8 mouse cellular contexts compared by ENCODE assay signal in genomic region chr10:80700732-80701131, GRCm38 (mm10). TPM values are rescaled to one million over a fixed set of nuclear protein-coding genes. Genes with fewer than 3 reads are reported as not detected.
DNase-seq lines count a peak whose midpoint lies in the region; ATAC-seq lines count a peak whose summit lies in the region.

No protein-coding gene starts in this region.

- peak overlapping the region; percentile 76; the same call in 1 of the 2 replicates for H3K9ac ChIP-seq in heart, embryonic 12.5 days
- peak overlapping the region; percentile 58; the same call in 1 of the 2 replicates for H3K9ac ChIP-seq in midbrain, embryonic 12.5 days (replicated peaks)

- H3K9me3 ChIP-seq in heart, embryonic 12.5 days (replicated peaks) = no peaks in the 10 kb centered on the region
- no peaks in the 10 kb centered on the region for H3K9me3 ChIP-seq in hindbrain, embryonic 10.5 days
- no peaks in the 10 kb centered on the region for H3K9me3 ChIP-seq in midbrain, embryonic 12.5 days

- DNase-seq in heart, postnatal 14 days = no peak
- peak; percentile 38 for DNase-seq in ES-CJ7 (ENCODE audit: low read depth, low spot score)
- no peak for DNase-seq in hindbrain, embryonic 10.5 days (ENCODE audit: low spot score)
- no peak for DNase-seq in gastrocnemius, postnatal 4 days (ENCODE audit: low spot score in 2 of 2)
- DNase-seq in gastrocnemius, postnatal 10 days = no peak
- no peak for DNase-seq in ovary, adult 18-20 months (ENCODE audit: low spot score)

- H3K36me3 ChIP-seq in heart, embryonic 12.5 days = peaks cover 9% of the 10 kb centered on the region
- peaks cover 25% of the 10 kb centered on the region for H3K36me3 ChIP-seq in hindbrain, embryonic 10.5 days
- H3K36me3 ChIP-seq in midbrain, embryonic 12.5 days = peaks cover 16% of the 10 kb centered on the region; the same call in 1 of the 2 replicates

- no peak for ATAC-seq in heart, embryonic 12.5 days (ENCODE audit: insufficient number of reproducible peaks, low FRiP score)
- ATAC-seq in midbrain, embryonic 12.5 days (ENCODE audit: low FRiP score, low read depth) = no peak

- intact Hi-C loops in heart, postnatal 14 days (cut with DNase I) = no loop called here

- H3K4me1 ChIP-seq in heart, embryonic 12.5 days (replicated peaks) = peaks cover 72% of the 10 kb centered on the region
- peaks cover 63% of the 10 kb centered on the region for H3K4me1 ChIP-seq in hindbrain, embryonic 10.5 days (replicated peaks)
- H3K4me1 ChIP-seq in midbrain, embryonic 12.5 days = peaks cover 30% of the 10 kb centered on the region

- H3K4me2 ChIP-seq in heart, embryonic 12.5 days = peak overlapping the region; percentile 92
- peak overlapping the region; percentile 66 for H3K4me2 ChIP-seq in midbrain, embryonic 12.5 days (replicated peaks)

- no peak overlapping the region for H3K27ac ChIP-seq in heart, embryonic 12.5 days (ENCODE audit: poor library complexity, severe bottlenecking)
- H3K27ac ChIP-seq in hindbrain, embryonic 10.5 days = peak overlapping the region; percentile 88
- no peak overlapping the region; the same call in 1 of the 2 replicates for H3K27ac ChIP-seq in midbrain, embryonic 12.5 days (replicated peaks)

- WGBS in heart, embryonic 12.5 days = 37% methylated on average over 4 of the region's 4 CpGs
- 46% methylated on average over 4 of the region's 4 CpGs for WGBS in hindbrain, embryonic 10.5 days
- WGBS in midbrain, embryonic 12.5 days = 49% methylated on average over 4 of the region's 4 CpGs

- H3K27me3 ChIP-seq in heart, embryonic 12.5 days (replicated peaks) = no peaks in the 10 kb centered on the region
- no peaks in the 10 kb centered on the region for H3K27me3 ChIP-seq in hindbrain, embryonic 10.5 days (ENCODE audit: insufficient read depth, poor library complexity, severe bottlenecking)
- no peaks in the 10 kb centered on the region for H3K27me3 ChIP-seq in midbrain, embryonic 12.5 days

- H3K4me3 ChIP-seq in heart, embryonic 12.5 days = peak overlapping the region; percentile 62
- H3K4me3 ChIP-seq in hindbrain, embryonic 10.5 days = peak overlapping the region; percentile 73
- H3K4me3 ChIP-seq in midbrain, embryonic 12.5 days = peak overlapping the region; percentile 60

RNA-seq across cellular contexts. Expression of gene Mob3a, which starts 1.0 kb away (rescaled TPM):
- 34.8 and 38.1 TPM in 2 replicates for polyA plus RNA-seq in heart, embryonic 12.5 days (2016; fragmentation: Nextera tagmentation; extraction: Ambion mirVana)
- 10 to 100 TPM in 1 of 2 experiments, 1 to 10 TPM in 1; 7.0 to 11.4 TPM for total RNA-seq in heart, postnatal 14 days (2021)
- 68.8 and 77.2 TPM in 2 replicates for polyA plus RNA-seq in hindbrain, embryonic 10.5 days (2016; fragmentation: Nextera tagmentation; extraction: Ambion mirVana)
- polyA plus RNA-seq in midbrain, embryonic 12.5 days (2016; fragmentation: Nextera tagmentation; extraction: Ambion mirVana) = 60.4 and 67.0 TPM in 2 replicates
- total RNA-seq in gastrocnemius, postnatal 4 days (2021) = 10 to 100 TPM; 24.0 to 25.4 TPM
- total RNA-seq in gastrocnemius, postnatal 10 days (2021) = 10 to 100 TPM in 1 of 2 experiments, 1 to 10 TPM in 1; 8.6 to 13.1 TPM

RNA-seq across cellular contexts. Expression of gene Izumo4, which starts 1.3 kb away (rescaled TPM):
- 13.2 and 18.4 TPM in 2 replicates for polyA plus RNA-seq in heart, embryonic 12.5 days (2016; fragmentation: Nextera tagmentation; extraction: Ambion mirVana)
- 1 to 10 TPM; 4.5 to 4.9 TPM for total RNA-seq in heart, postnatal 14 days (2021)
- 13.7 and 18.7 TPM in 2 replicates for polyA plus RNA-seq in hindbrain, embryonic 10.5 days (2016; fragmentation: Nextera tagmentation; extraction: Ambion mirVana)
- 24.9 and 29.9 TPM in 2 replicates for polyA plus RNA-seq in midbrain, embryonic 12.5 days (2016; fragmentation: Nextera tagmentation; extraction: Ambion mirVana)
- total RNA-seq in gastrocnemius, postnatal 4 days (2021) = 1 to 10 TPM; 8.3 to 8.4 TPM
- total RNA-seq in gastrocnemius, postnatal 10 days (2021) = 1 to 10 TPM; 4.3 to 6.1 TPM

RNA-seq across cellular contexts. Expression of gene Mknk2, which starts 22.8 kb away (rescaled TPM):
- polyA plus RNA-seq in heart, embryonic 12.5 days (2016; fragmentation: Nextera tagmentation; extraction: Ambion mirVana) = 99.6 and 102 TPM in 2 replicates
- 100 to 1,000 TPM; 166 to 169 TPM for total RNA-seq in heart, postnatal 14 days (2021)
- polyA plus RNA-seq in hindbrain, embryonic 10.5 days (2016; fragmentation: Nextera tagmentation; extraction: Ambion mirVana) = 93.2 and 97.8 TPM in 2 replicates
- 83.6 and 86.5 TPM in 2 replicates for polyA plus RNA-seq in midbrain, embryonic 12.5 days (2016; fragmentation: Nextera tagmentation; extraction: Ambion mirVana)
- total RNA-seq in gastrocnemius, postnatal 4 days (2021) = 100 to 1,000 TPM; 170 to 176 TPM
- total RNA-seq in gastrocnemius, postnatal 10 days (2021) = 100 to 1,000 TPM; 142 to 160 TPM

RNA-seq across cellular contexts. Expression of gene Ap3d1, which starts 41.3 kb away (rescaled TPM):
- 56.5 and 58.9 TPM in 2 replicates for polyA plus RNA-seq in heart, embryonic 12.5 days (2016; fragmentation: Nextera tagmentation; extraction: Ambion mirVana)
- 10 to 100 TPM; 44.6 to 47.8 TPM for total RNA-seq in heart, postnatal 14 days (2021)
- 59.9 and 65.8 TPM in 2 replicates for polyA plus RNA-seq in hindbrain, embryonic 10.5 days (2016; fragmentation: Nextera tagmentation; extraction: Ambion mirVana)
- polyA plus RNA-seq in midbrain, embryonic 12.5 days (2016; fragmentation: Nextera tagmentation; extraction: Ambion mirVana) = 94.0 and 99.1 TPM in 2 replicates
- total RNA-seq in gastrocnemius, postnatal 4 days (2021) = 10 to 100 TPM; 52.1 to 58.7 TPM
- 10 to 100 TPM; 27.7 to 37.1 TPM for total RNA-seq in gastrocnemius, postnatal 10 days (2021)

RNA-seq across cellular contexts. Expression of gene Btbd2, which starts 43.9 kb away (rescaled TPM):
- polyA plus RNA-seq in heart, embryonic 12.5 days (2016; fragmentation: Nextera tagmentation; extraction: Ambion mirVana) = 64.9 and 65.7 TPM in 2 replicates
- 10 to 100 TPM; 40.6 to 41.9 TPM for total RNA-seq in heart, postnatal 14 days (2021)
- polyA plus RNA-seq in hindbrain, embryonic 10.5 days (2016; fragmentation: Nextera tagmentation; extraction: Ambion mirVana) = 77.0 and 77.1 TPM in 2 replicates
- 82.7 and 95.3 TPM in 2 replicates for polyA plus RNA-seq in midbrain, embryonic 12.5 days (2016; fragmentation: Nextera tagmentation; extraction: Ambion mirVana)
- 10 to 100 TPM; 50.7 to 50.8 TPM for total RNA-seq in gastrocnemius, postnatal 4 days (2021)
- 10 to 100 TPM; 39.9 to 40.3 TPM for total RNA-seq in gastrocnemius, postnatal 10 days (2021)
